Mouse (Mus musculus) neutrophil, adult 5-6 weeks (primary cell): Measurements from ENCODE around the gene Tnfrsf4. TPM values are rescaled to one million over a fixed set of nuclear protein-coding genes. Genes with fewer than 3 reads are reported as not detected.

ENCODE experiments used
- ATAC-seq: fragments of 151-379, 151-347 bp; 2 replicates; pipeline ENCODE4 v1.8.0; 2017; ENCODE audit warnings: mild to moderate bottlenecking, moderate TSS enrichment; ENCODE audit not compliant: insufficient number of reproducible peaks, poor library complexity, low FRiP score, severe bottlenecking; ENCODE audit errors: extremely low read depth
- total RNA-seq: library from RNA; stranded (forward); fragments of 200-1000 nt; gene quantifications from 2 replicates; pipeline ENCODE4 v1.2.3, GENCODE M21; 2017

The Tnfrsf4 gene
- total RNA-seq, 1 experiment from 2014 or later: 7.6 TPM

- no peak for ATAC-seq
These were observed 9.9 kb downstream of the Tnfrsf4 start for GRCm38 (mm10) chr4:156023520-156023919.

GRCm38 (mm10) chr4:156024184-156024583 lies 10.5 kb downstream of the Tnfrsf4 start:
- ATAC-seq: no peak

GRCm38 (mm10) chr4:156026013-156026412 lies 12.4 kb downstream of the Tnfrsf4 start, which contains the start of gene Tnfrsf18:
Gene Tnfrsf18, plus strand, starts transcription at chr4:156026164.
- ATAC-seq: peak; percentile 47

GRCm38 (mm10) chr4:156028580-156028979 lies 14.9 kb downstream of the Tnfrsf4 start:
- ATAC-seq: no peak

- ATAC-seq: no peak
These were observed 17.0 kb downstream of the Tnfrsf4 start for GRCm38 (mm10) chr4:156030651-156031118.

GRCm38 (mm10) chr4:156031255-156031592 lies 17.6 kb downstream of the Tnfrsf4 start:
- no peak for ATAC-seq

- peak; percentile 41 for ATAC-seq
These were observed 18.1 kb downstream of the Tnfrsf4 start for GRCm38 (mm10) chr4:156031593-156032391.

GRCm38 (mm10) chr4:156032856-156033255 lies 19.2 kb downstream of the Tnfrsf4 start:
- no peak for ATAC-seq

GRCm38 (mm10) chr4:156033476-156034119 lies 20.0 kb downstream of the Tnfrsf4 start:
- ATAC-seq: peak; percentile 70

- no peak for ATAC-seq
These were observed 20.7 kb downstream of the Tnfrsf4 start for GRCm38 (mm10) chr4:156034301-156034700.

- peak; percentile 13; the same call in 1 of the 2 replicates for ATAC-seq
These were observed 21.3 kb downstream of the Tnfrsf4 start for GRCm38 (mm10) chr4:156034901-156035300.

- no peak for ATAC-seq
These were observed 31.1 kb downstream of the Tnfrsf4 start for GRCm38 (mm10) chr4:156044754-156045153.

GRCm38 (mm10) chr4:156049779-156050178 lies 36.1 kb downstream of the Tnfrsf4 start:
- no peak for ATAC-seq

- ATAC-seq: peak; percentile 45; the same call in 1 of the 2 replicates
These were observed 36.8 kb downstream of the Tnfrsf4 start for GRCm38 (mm10) chr4:156050391-156050980.

GRCm38 (mm10) chr4:156053113-156053512 lies 39.5 kb downstream of the Tnfrsf4 start:
- no peak for ATAC-seq

- no peak for ATAC-seq
These were observed 40.5 kb downstream of the Tnfrsf4 start for GRCm38 (mm10) chr4:156054130-156054529.

- no peak for ATAC-seq
These were observed 41.0 kb downstream of the Tnfrsf4 start for GRCm38 (mm10) chr4:156054606-156055005.

GRCm38 (mm10) chr4:156055173-156055572 lies 41.5 kb downstream of the Tnfrsf4 start:
- no peak for ATAC-seq

- no peak for ATAC-seq
These were observed 44.1 kb downstream of the Tnfrsf4 start for GRCm38 (mm10) chr4:156057702-156058101.

GRCm38 (mm10) chr4:156058826-156059225 lies 45.2 kb downstream of the Tnfrsf4 start:
- ATAC-seq: no peak
